Comparison of ENCODE assay signal across 8 mouse cellular contexts in genomic region chr2:152436983-152437860, GRCm38 (mm10). TPM values are rescaled to one million over a fixed set of nuclear protein-coding genes. Genes with fewer than 3 reads are reported as not detected.
A peak's percentile ranks its signal among the peaks of the same experiment; 100 is the strongest.
DNase-seq lines count a peak whose midpoint lies in the region; ATAC-seq and TF ChIP-seq lines count a peak whose summit lies in the region.

No protein-coding gene starts in this region.

- TF ChIP-seq POLR2A in brain, embryonic 14.5 days (IDR thresholded peaks at IDR 0.05; ENCODE audit: borderline replicate concordance, extremely low read depth, insufficient read depth, insufficient read length, poor library complexity, severe bottlenecking): no peak
- TF ChIP-seq POLR2A in myocyte (IDR thresholded peaks at IDR 0.05; ENCODE audit: insufficient read length, low read depth): no peak

- H3K4me2 ChIP-seq in heart, embryonic 12.5 days: peak overlapping the region; percentile 70
- H3K4me2 ChIP-seq in kidney, embryonic 16.5 days (replicated peaks; ENCODE audit: low read depth, low read length): peak overlapping the region; percentile 60
- H3K4me2 ChIP-seq in myocyte (ENCODE audit: low read depth): peak overlapping the region; percentile 53

- peak overlapping the region; percentile 44; the same call in 1 of the 2 replicates for H3K9ac ChIP-seq in heart, embryonic 12.5 days
- H3K9ac ChIP-seq in kidney, embryonic 16.5 days (replicated peaks; ENCODE audit: low read length): peak overlapping the region; percentile 60

- no peaks in the 10 kb centered on the region for H3K9me3 ChIP-seq in erythroblast, embryonic 14.5 days (ENCODE audit: control insufficient read depth, low read length)
- H3K9me3 ChIP-seq in heart, embryonic 12.5 days (replicated peaks): no peaks in the 10 kb centered on the region
- H3K9me3 ChIP-seq in kidney, embryonic 16.5 days (ENCODE audit: low read length): no peaks in the 10 kb centered on the region

- no peak overlapping the region for H3ac ChIP-seq in myocyte (ENCODE audit: control insufficient read depth, insufficient read length)

- no peaks in the 10 kb centered on the region for H3K27me3 ChIP-seq in erythroblast, embryonic 14.5 days (ENCODE audit: control insufficient read depth)
- H3K27me3 ChIP-seq in heart, embryonic 12.5 days (replicated peaks): no peaks in the 10 kb centered on the region
- H3K27me3 ChIP-seq in kidney, embryonic 16.5 days (ENCODE audit: insufficient read depth, low read length): 0 out of 2 replicates have a peak, but pooled peaks cover 4% of the 10 kb centered on the region
- peaks cover 21% of the 10 kb centered on the region for H3K27me3 ChIP-seq in myocyte (ENCODE audit: control insufficient read depth, insufficient read depth, insufficient read length)

- 4% methylated on average over 23 of the region's 23 CpGs for WGBS in heart, embryonic 12.5 days
- WGBS in kidney, embryonic 16.5 days: 2% methylated on average over 23 of the region's 23 CpGs

- peak overlapping the region; percentile 60 for H3K4me3 ChIP-seq in erythroblast, embryonic 14.5 days (replicated peaks)
- H3K4me3 ChIP-seq in heart, embryonic 12.5 days: peak overlapping the region; percentile 37
- H3K4me3 ChIP-seq in kidney, embryonic 16.5 days (ENCODE audit: low read length): peak overlapping the region; percentile 31
- H3K4me3 ChIP-seq in myocyte: no peak overlapping the region

- peak; percentile 70 for DNase-seq in CD4-positive helper T cell, adult 2 months (ENCODE audit: low read depth, low spot score)
- DNase-seq in brain, embryonic 14.5 days (ENCODE audit: low read depth): peak; percentile 89
- DNase-seq in liver: peak; percentile 79
- peak; percentile 78 to 94 for DNase-seq in spleen, postnatal 4 days (ENCODE audit: low spot score in 2 of 2)

- H3K27ac ChIP-seq in heart, embryonic 12.5 days (ENCODE audit: poor library complexity, severe bottlenecking): peak overlapping the region; percentile 94
- no peak overlapping the region for H3K27ac ChIP-seq in kidney, embryonic 16.5 days (ENCODE audit: low read length)

- TF ChIP-seq CTCF in brain, embryonic 14.5 days (IDR thresholded peaks at IDR 0.05; ENCODE audit: borderline replicate concordance, extremely low read depth, insufficient read depth, insufficient read length): peak; percentile 95

- peaks cover 9% of the 10 kb centered on the region for H3K4me1 ChIP-seq in erythroblast, embryonic 14.5 days (ENCODE audit: control insufficient read depth)
- peaks cover 23% of the 10 kb centered on the region for H3K4me1 ChIP-seq in heart, embryonic 12.5 days (replicated peaks)
- H3K4me1 ChIP-seq in kidney, embryonic 16.5 days (ENCODE audit: insufficient read depth, low read length): peaks cover 19% of the 10 kb centered on the region

- ATAC-seq in heart, embryonic 12.5 days (ENCODE audit: insufficient number of reproducible peaks, low FRiP score): peak; percentile 53; the same call in 1 of the 2 replicates
- ATAC-seq in kidney, embryonic 16.5 days (ENCODE audit: low FRiP score, low TSS enrichment): peak; percentile 71

- H3K79me2 ChIP-seq in myocyte (ENCODE audit: control insufficient read depth, insufficient read depth): no peaks in the 10 kb centered on the region

- H3K36me3 ChIP-seq in erythroblast, embryonic 14.5 days (ENCODE audit: control insufficient read depth): no peaks in the 10 kb centered on the region
- no peaks in the 10 kb centered on the region for H3K36me3 ChIP-seq in heart, embryonic 12.5 days
- H3K36me3 ChIP-seq in kidney, embryonic 16.5 days (ENCODE audit: insufficient read depth, low read length): no peaks in the 10 kb centered on the region
- H3K36me3 ChIP-seq in myocyte (ENCODE audit: control insufficient read depth, insufficient read depth): no peaks in the 10 kb centered on the region

TF ChIP-seq in myocyte, 11 proteins besides CTCF, POLR2A, EP300 and RAD21:
- no peak for TF ChIP-seq MYOD1 (IDR thresholded peaks at IDR 0.05; ENCODE audit: control insufficient read depth in 1 of 3, insufficient read length in 2 of 3, low read depth in 2 of 3)
- TF ChIP-seq MYOG (IDR thresholded peaks at IDR 0.05; ENCODE audit: control insufficient read depth in 1 of 3, insufficient read depth in 1 of 3, insufficient read length in 2 of 3, low read depth in 2 of 3): no peak

RNA-seq across cellular contexts. Expression of gene 6820408C15Rik, which starts 21.8 kb away (rescaled TPM):
- polyA plus RNA-seq in brain, embryonic 14.5 days (2012; rRNA removed): 1.4 and 2.6 TPM in 2 replicates
- polyA plus RNA-seq in erythroblast, embryonic 14.5 days (2012): not detected in 2 replicates
- polyA plus RNA-seq in heart, embryonic 12.5 days (2016; fragmentation: Nextera tagmentation; extraction: Ambion mirVana): 1.7 and 2.1 TPM in 2 replicates
- 0.67 and 0.85 TPM in 2 replicates for polyA plus RNA-seq in kidney, embryonic 16.5 days (2015; fragmentation: Nextera tagmentation; extraction: Ambion mirVana)
- polyA plus RNA-seq in myocyte (2012; fragmentation: generic; extraction: Trizol): not detected

RNA-seq across cellular contexts. Expression of gene Zcchc3, which starts 22.4 kb away (rescaled TPM):
- polyA plus RNA-seq in brain, embryonic 14.5 days (2012; rRNA removed): 18.1 and 19.9 TPM in 2 replicates
- polyA plus RNA-seq in erythroblast, embryonic 14.5 days (2012): 0.90 and 1.0 TPM in 2 replicates
- 61.4 and 64.9 TPM in 2 replicates for polyA plus RNA-seq in heart, embryonic 12.5 days (2016; fragmentation: Nextera tagmentation; extraction: Ambion mirVana)
- polyA plus RNA-seq in kidney, embryonic 16.5 days (2015; fragmentation: Nextera tagmentation; extraction: Ambion mirVana): 31.5 and 34.2 TPM in 2 replicates
- not detected for polyA plus RNA-seq in myocyte (2012; fragmentation: generic; extraction: Trizol)

RNA-seq across cellular contexts. Expression of gene Defb23, which starts 27.2 kb away (rescaled TPM):
- polyA plus RNA-seq in brain, embryonic 14.5 days (2012; rRNA removed): not detected in 2 replicates
- polyA plus RNA-seq in erythroblast, embryonic 14.5 days (2012): not detected in 2 replicates
- polyA plus RNA-seq in heart, embryonic 12.5 days (2016; fragmentation: Nextera tagmentation; extraction: Ambion mirVana): not detected in 2 replicates
- not detected in 2 replicates for polyA plus RNA-seq in kidney, embryonic 16.5 days (2015; fragmentation: Nextera tagmentation; extraction: Ambion mirVana)
- not detected for polyA plus RNA-seq in myocyte (2012; fragmentation: generic; extraction: Trizol)

RNA-seq across cellular contexts. Expression of gene Sox12, which starts 39.4 kb away (rescaled TPM):
- polyA plus RNA-seq in brain, embryonic 14.5 days (2012; rRNA removed): 87.0 and 105 TPM in 2 replicates
- polyA plus RNA-seq in erythroblast, embryonic 14.5 days (2012): 1.4 and 2.3 TPM in 2 replicates
- 11.5 TPM in 2 replicates for polyA plus RNA-seq in heart, embryonic 12.5 days (2016; fragmentation: Nextera tagmentation; extraction: Ambion mirVana)
- polyA plus RNA-seq in kidney, embryonic 16.5 days (2015; fragmentation: Nextera tagmentation; extraction: Ambion mirVana): 8.9 and 10.0 TPM in 2 replicates
- 7.8 TPM for polyA plus RNA-seq in myocyte (2012; fragmentation: generic; extraction: Trizol)

RNA-seq across cellular contexts. Expression of gene Defb20, which starts 39.6 kb away (rescaled TPM):
- polyA plus RNA-seq in brain, embryonic 14.5 days (2012; rRNA removed): 0.15 TPM in 1 of 2 replicates, not detected in the other
- not detected in 2 replicates for polyA plus RNA-seq in erythroblast, embryonic 14.5 days (2012)
- not detected in 2 replicates for polyA plus RNA-seq in heart, embryonic 12.5 days (2016; fragmentation: Nextera tagmentation; extraction: Ambion mirVana)
- polyA plus RNA-seq in kidney, embryonic 16.5 days (2015; fragmentation: Nextera tagmentation; extraction: Ambion mirVana): not detected in 2 replicates
- not detected for polyA plus RNA-seq in myocyte (2012; fragmentation: generic; extraction: Trizol)
